Mouse (Mus musculus): Measurements from ENCODE around the gene Gtpbp3. TPM values are rescaled to one million over a fixed set of nuclear protein-coding genes. Genes with fewer than 3 reads are reported as not detected.
A peak's percentile ranks its signal among the peaks of the same experiment; 100 is the strongest.

The Gtpbp3 gene
- polyA plus RNA-seq, 1 experiment from 2014 or later, result 6.8 TPM

GRCm38 (mm10) chr8:71483932-71484331 is 4.0 kb upstream of the Gtpbp3 start:
- H3K36me3 ChIP-seq (ENCODE audit: control insufficient read depth, insufficient read depth, low read length), result peaks cover 41% of the 10 kb centered on the region
- no peak overlapping the region for H3K27ac ChIP-seq (replicated peaks; ENCODE audit: low read depth, low read length)
- no peaks in the 10 kb centered on the region for H3K27me3 ChIP-seq (replicated peaks; ENCODE audit: control insufficient read depth, insufficient read depth, low read length)
- H3K4me1 ChIP-seq (ENCODE audit: control insufficient read depth, insufficient read depth, low read length), result peaks cover 10% of the 10 kb centered on the region
- no peak overlapping the region for H3K9ac ChIP-seq (ENCODE audit: low read depth, low read length)
- WGBS, result 52% methylated on average over 8 of the region's 8 CpGs
- H3K4me2 ChIP-seq (ENCODE audit: low read depth, low read length), result no peak overlapping the region
- no peak overlapping the region for H3K4me3 ChIP-seq (ENCODE audit: low read depth, low read length)
- ATAC-seq (ENCODE audit: low read depth), result no peak
- no peaks in the 10 kb centered on the region for H3K9me3 ChIP-seq (ENCODE audit: control insufficient read depth, low read length)
- peak; percentile 59 for DNase-seq (ENCODE audit: low spot score)

DNA sequence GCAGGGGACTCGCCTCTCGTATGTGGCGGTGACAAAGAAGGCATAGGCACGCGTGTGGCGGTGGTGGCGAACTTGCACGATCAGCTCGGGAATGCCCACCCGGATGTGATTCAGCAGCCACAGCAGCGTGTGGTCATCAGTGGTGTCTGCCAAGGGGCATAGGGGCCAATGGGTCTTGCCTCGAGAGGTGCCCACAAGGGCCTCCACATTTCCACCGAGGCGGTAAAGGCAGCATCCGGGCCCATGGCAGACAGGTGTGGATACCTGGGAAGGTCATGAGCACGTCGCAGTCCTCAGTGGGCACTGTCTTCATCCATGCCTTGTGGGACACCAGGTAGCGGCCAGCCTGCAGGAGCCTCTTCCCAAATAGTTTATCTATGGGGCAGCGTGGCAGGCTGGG is 3.2 kb upstream of the Gtpbp3 start:
- H3K4me2 ChIP-seq (ENCODE audit: low read depth, low read length), result peak overlapping the region; percentile 89
- no peak overlapping the region for H3K27ac ChIP-seq (replicated peaks; ENCODE audit: low read depth, low read length)
- peaks cover 16% of the 10 kb centered on the region for H3K4me1 ChIP-seq (ENCODE audit: control insufficient read depth, insufficient read depth, low read length)
- H3K9ac ChIP-seq (ENCODE audit: low read depth, low read length), result 0 out of 2 replicates have a peak overlapping the region, but pooled peaks have one; percentile 91
- no peak for ATAC-seq (ENCODE audit: low read depth)
- peaks cover 35% of the 10 kb centered on the region; the same call in 1 of the 2 replicates for H3K36me3 ChIP-seq (ENCODE audit: control insufficient read depth, insufficient read depth, low read length)
- 91% methylated on average over 18 of the region's 19 CpGs for WGBS
- peak overlapping the region; percentile 80; the same call in 1 of the 2 replicates for H3K4me3 ChIP-seq (ENCODE audit: low read depth, low read length)
- DNase-seq (ENCODE audit: low spot score), result no peak
- H3K9me3 ChIP-seq (ENCODE audit: control insufficient read depth, low read length), result no peaks in the 10 kb centered on the region
- no peaks in the 10 kb centered on the region for H3K27me3 ChIP-seq (replicated peaks; ENCODE audit: control insufficient read depth, insufficient read depth, low read length)

- DNase-seq (ENCODE audit: low spot score) (peak; percentile 96), ATAC-seq (ENCODE audit: low read depth) (peak; percentile 85)
- 18% methylated on average over 14 of the region's 58 CpGs for WGBS
- Histone ChIP-seq H3K27ac (replicated peaks; ENCODE audit: low read depth, low read length) (peak within 1 kb of the TSS; percentile 69), H3K36me3 (ENCODE audit: control insufficient read depth, insufficient read depth, low read length) (peaks cover 28% of the 10 kb centered on the region; the same call in 1 of the 2 replicates), H3K4me3 (ENCODE audit: low read depth, low read length) (peak within 1 kb of the TSS; percentile 80), H3K9ac (ENCODE audit: low read depth, low read length) (peak within 1 kb of the TSS; percentile 91), H3K9me3 (ENCODE audit: control insufficient read depth, low read length) (no peaks in the 10 kb centered on the region), H3K4me1 (ENCODE audit: control insufficient read depth, insufficient read depth, low read length) (peaks cover 16% of the 10 kb centered on the region), H3K27me3 (replicated peaks; ENCODE audit: control insufficient read depth, insufficient read depth, low read length) (no peaks in the 10 kb centered on the region), H3K4me2 (ENCODE audit: low read depth, low read length) (peak within 1 kb of the TSS; percentile 89)
These were observed 2.5 kb upstream of the Gtpbp3 start, which contains the start of gene Ano8 for GRCm38 (mm10) chr8:71485142-71486135. Ano8 (minus strand) TSS chr8:71485963.

DNA sequence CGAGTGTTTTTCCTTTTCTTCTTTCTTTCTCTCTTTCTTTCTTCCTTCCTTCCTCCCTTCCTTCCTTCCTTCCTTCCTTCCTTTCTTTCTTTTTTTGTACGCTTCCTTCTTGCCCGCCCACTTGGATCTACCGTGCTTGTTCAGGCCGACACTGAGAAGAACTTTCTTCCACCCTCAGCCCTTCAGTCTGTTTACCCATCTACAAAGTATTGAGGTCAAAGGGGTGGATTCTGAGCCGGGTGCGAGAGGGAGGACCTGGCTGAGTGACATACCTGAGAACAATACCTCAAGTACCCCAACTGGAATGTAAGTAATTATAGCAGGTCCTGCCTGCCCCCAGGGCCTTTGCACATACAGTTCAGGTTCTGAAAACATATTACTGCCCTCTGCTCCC is 1.8 kb upstream of the Gtpbp3 start:
- Histone ChIP-seq H3K4me1 (ENCODE audit: control insufficient read depth, insufficient read depth, low read length) (peaks cover 16% of the 10 kb centered on the region), H3K27me3 (replicated peaks; ENCODE audit: control insufficient read depth, insufficient read depth, low read length) (no peaks in the 10 kb centered on the region), H3K4me2 (ENCODE audit: low read depth, low read length) (peak overlapping the region; percentile 89), H3K9me3 (ENCODE audit: control insufficient read depth, low read length) (no peaks in the 10 kb centered on the region), H3K4me3 (ENCODE audit: low read depth, low read length) (peak overlapping the region; percentile 80), H3K36me3 (ENCODE audit: control insufficient read depth, insufficient read depth, low read length) (peaks cover 28% of the 10 kb centered on the region), H3K27ac (replicated peaks; ENCODE audit: low read depth, low read length) (peak overlapping the region; percentile 69; the same call in 1 of the 2 replicates), H3K9ac (ENCODE audit: low read depth, low read length) (peak overlapping the region; percentile 91)
- no peak for DNase-seq (ENCODE audit: low spot score)
- WGBS, result 12% methylated on average over 7 of the region's 7 CpGs
- no peak for ATAC-seq (ENCODE audit: low read depth)

- Histone ChIP-seq H3K27ac (replicated peaks; ENCODE audit: low read depth, low read length) (peak overlapping the region; percentile 89; the same call in 1 of the 2 replicates), H3K4me2 (ENCODE audit: low read depth, low read length) (peak overlapping the region; percentile 99), H3K27me3 (replicated peaks; ENCODE audit: control insufficient read depth, insufficient read depth, low read length) (no peaks in the 10 kb centered on the region), H3K4me3 (ENCODE audit: low read depth, low read length) (peak overlapping the region; percentile 78), H3K9me3 (ENCODE audit: control insufficient read depth, low read length) (no peaks in the 10 kb centered on the region), H3K4me1 (ENCODE audit: control insufficient read depth, insufficient read depth, low read length) (peaks cover 16% of the 10 kb centered on the region), H3K9ac (ENCODE audit: low read depth, low read length) (peak overlapping the region; percentile 79), H3K36me3 (ENCODE audit: control insufficient read depth, insufficient read depth, low read length) (peaks cover 36% of the 10 kb centered on the region)
- 0% methylated on average over 16 of the region's 22 CpGs for WGBS
- ATAC-seq (ENCODE audit: low read depth), result peak; percentile 92
- peak; percentile 96 for DNase-seq (ENCODE audit: low spot score)
These were observed 551 bp downstream of the Gtpbp3 start for GRCm38 (mm10) chr8:71488454-71488853.

GRCm38 (mm10) chr8:71495039-71495438 is 7.1 kb downstream of the Gtpbp3 start:
- Histone ChIP-seq H3K9me3 (ENCODE audit: control insufficient read depth, low read length) (no peaks in the 10 kb centered on the region), H3K4me3 (ENCODE audit: low read depth, low read length) (no peak overlapping the region), H3K36me3 (ENCODE audit: control insufficient read depth, insufficient read depth, low read length) (peaks cover 37% of the 10 kb centered on the region), H3K9ac (ENCODE audit: low read depth, low read length) (peak overlapping the region; percentile 37; the same call in 1 of the 2 replicates), H3K27ac (replicated peaks; ENCODE audit: low read depth, low read length) (0 out of 2 replicates have a peak overlapping the region, but pooled peaks have one; percentile 39), H3K27me3 (replicated peaks; ENCODE audit: control insufficient read depth, insufficient read depth, low read length) (no peaks in the 10 kb centered on the region), H3K4me2 (ENCODE audit: low read depth, low read length) (0 out of 2 replicates have a peak overlapping the region, but pooled peaks have one; percentile 34), H3K4me1 (ENCODE audit: control insufficient read depth, insufficient read depth, low read length) (peaks cover 23% of the 10 kb centered on the region)
- DNase-seq (ENCODE audit: low spot score) (peak; percentile 91), ATAC-seq (ENCODE audit: low read depth) (peak; percentile 59)
- WGBS, result 23% methylated on average over 15 of the region's 16 CpGs

DNA sequence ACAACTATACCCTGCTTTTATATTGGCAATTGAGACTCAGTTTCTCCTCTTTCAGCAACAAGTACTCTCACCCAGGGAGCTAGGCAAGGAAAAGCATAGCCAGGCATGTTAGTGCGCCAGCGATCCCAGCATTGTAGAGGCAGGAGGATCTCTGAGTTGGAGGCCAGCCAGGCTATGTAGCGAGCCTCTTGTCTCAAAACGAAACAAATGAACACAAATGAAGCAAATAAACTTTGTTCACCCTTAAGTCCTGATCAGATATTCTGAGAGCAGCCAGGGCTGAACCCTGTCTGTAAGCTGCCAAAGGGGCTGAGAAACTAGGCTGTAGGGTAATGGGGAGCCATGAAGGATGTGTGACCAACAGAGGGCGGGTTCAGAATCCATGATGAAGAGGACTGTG is 7.9 kb downstream of the Gtpbp3 start:
- Histone ChIP-seq H3K27me3 (replicated peaks; ENCODE audit: control insufficient read depth, insufficient read depth, low read length) (no peaks in the 10 kb centered on the region), H3K4me2 (ENCODE audit: low read depth, low read length) (no peak overlapping the region), H3K4me1 (ENCODE audit: control insufficient read depth, insufficient read depth, low read length) (peaks cover 23% of the 10 kb centered on the region), H3K36me3 (ENCODE audit: control insufficient read depth, insufficient read depth, low read length) (peaks cover 34% of the 10 kb centered on the region), H3K27ac (replicated peaks; ENCODE audit: low read depth, low read length) (peak overlapping the region; percentile 55; the same call in 1 of the 2 replicates), H3K9me3 (ENCODE audit: control insufficient read depth, low read length) (no peaks in the 10 kb centered on the region), H3K9ac (ENCODE audit: low read depth, low read length) (peak overlapping the region; percentile 30; the same call in 1 of the 2 replicates), H3K4me3 (ENCODE audit: low read depth, low read length) (no peak overlapping the region)
- no peak for DNase-seq (ENCODE audit: low spot score)
- ATAC-seq (ENCODE audit: low read depth), result no peak
- 90% methylated on average over 5 of the region's 5 CpGs for WGBS

DNA sequence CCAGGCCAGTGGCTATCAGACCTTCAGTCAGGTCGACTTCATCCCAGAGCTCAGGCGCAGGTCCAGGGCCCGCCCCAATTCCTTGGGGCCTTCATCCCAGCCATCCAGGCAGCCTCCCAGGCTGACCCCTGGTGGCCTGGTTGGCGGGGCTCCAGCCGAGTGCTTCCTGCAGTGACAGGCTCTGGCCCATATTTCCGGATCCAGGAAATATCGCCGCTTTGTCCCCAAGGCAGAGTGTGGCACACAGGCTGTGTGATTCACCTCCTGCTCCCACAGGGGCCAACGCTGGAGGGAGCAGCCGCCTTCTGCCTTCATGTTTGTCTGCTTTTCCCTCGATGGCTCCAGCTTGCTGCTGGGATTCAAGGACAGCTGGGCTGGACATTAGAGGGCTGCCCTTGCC is 8.6 kb downstream of the Gtpbp3 start:
- H3K9me3 ChIP-seq (ENCODE audit: control insufficient read depth, low read length), result no peaks in the 10 kb centered on the region
- no peak overlapping the region for H3K27ac ChIP-seq (replicated peaks; ENCODE audit: low read depth, low read length)
- peaks cover 23% of the 10 kb centered on the region for H3K4me1 ChIP-seq (ENCODE audit: control insufficient read depth, insufficient read depth, low read length)
- WGBS, result 31% methylated on average over 10 of the region's 11 CpGs
- H3K36me3 ChIP-seq (ENCODE audit: control insufficient read depth, insufficient read depth, low read length), result peaks cover 28% of the 10 kb centered on the region
- no peak overlapping the region for H3K4me2 ChIP-seq (ENCODE audit: low read depth, low read length)
- ATAC-seq (ENCODE audit: low read depth) (no peak), DNase-seq (ENCODE audit: low spot score) (peak; percentile 48)
- H3K9ac ChIP-seq (ENCODE audit: low read depth, low read length), result no peak overlapping the region
- no peak overlapping the region for H3K4me3 ChIP-seq (ENCODE audit: low read depth, low read length)
- no peaks in the 10 kb centered on the region for H3K27me3 ChIP-seq (replicated peaks; ENCODE audit: control insufficient read depth, insufficient read depth, low read length)
